Mouse (Mus musculus) limb, embryonic 15.5 days (tissue): ENCODE results near the gene Slc39a12. TPM values are rescaled to one million over a fixed set of nuclear protein-coding genes. Genes with fewer than 3 reads are reported as not detected.

ENCODE experiments used
- ATAC-seq: fragments of 200-750 bp; cut with Nextera tagmentation; 2 replicates; pipeline ENCODE4 v1.8.0; 2017; ENCODE audit warnings: low read depth, moderate TSS enrichment; ENCODE audit not compliant: insufficient number of reproducible peaks, low FRiP score, low TSS enrichment
- H3K27ac ChIP-seq: fragments of 300-500 bp; sonication (generic); 2 replicates; pipeline ENCODE4 v1.5.1; 2015; ENCODE audit warnings: moderate library complexity, mild to moderate bottlenecking, inconsistent platforms
- H3K27me3 ChIP-seq: fragments of 300-500 bp; sonication (generic); 2 replicates; pipeline ENCODE4 v1.6.1; 2015; ENCODE audit warnings: inconsistent platforms
- H3K36me3 ChIP-seq: fragments of 300-500 bp; sonication (generic); 2 replicates; pipeline ENCODE4 v1.6.1; 2015; ENCODE audit warnings: inconsistent platforms
- H3K4me1 ChIP-seq: fragments of 300-500 bp; sonication (generic); 2 replicates; pipeline ENCODE4 v1.6.1; 2015; ENCODE audit warnings: inconsistent platforms
- H3K4me2 ChIP-seq: fragments of 300-500 bp; sonication (generic); 2 replicates; pipeline ENCODE4 v1.6.1; 2015; ENCODE audit warnings: mild to moderate bottlenecking, inconsistent platforms
- H3K4me3 ChIP-seq: fragments of 300-500 bp; sonication (generic); 2 replicates; pipeline ENCODE4 v1.5.1; 2015; ENCODE audit warnings: mild to moderate bottlenecking, inconsistent platforms
- H3K9ac ChIP-seq: fragments of 300-500 bp; sonication (generic); 2 replicates; pipeline ENCODE4 v1.6.1; 2015; ENCODE audit warnings: inconsistent platforms
- H3K9me3 ChIP-seq: fragments of 300-500 bp; sonication (generic); 2 replicates; pipeline ENCODE4 v1.6.1; 2016; ENCODE audit warnings: inconsistent platforms
- WGBS: fragments of 180-500 bp; shearing (Covaris S2); methylation state at CpG from one replicate; pipeline ENCODE4 v1.1.7; 2015; 5-methylcytosine and 5-hydroxymethylcytosine counted together
- polyA plus RNA-seq: library from polyadenylated mRNA; unstranded; fragments of >200 nt; fragmentation: Nextera tagmentation; extraction: Ambion mirVana; gene quantifications from 2 replicates; pipeline ENCODE4 v1.2.1, GENCODE M21; 2015

Gene Slc39a12
- polyA plus RNA-seq, 1 experiment from 2014 or later = 0.19 TPM

- no peaks in the 10 kb centered on the region for H3K36me3 ChIP-seq
- no peak for ATAC-seq
- no peak overlapping the region for H3K4me3 ChIP-seq
- H3K4me2 ChIP-seq = no peak overlapping the region
- H3K4me1 ChIP-seq = no peaks in the 10 kb centered on the region
- no peak overlapping the region for H3K9ac ChIP-seq
- no peak overlapping the region for H3K27ac ChIP-seq
- no peaks in the 10 kb centered on the region for H3K27me3 ChIP-seq
- WGBS = 75% methylated on average over 2 of the region's 2 CpGs
- no peaks in the 10 kb centered on the region for H3K9me3 ChIP-seq
Measured at GRCm38 (mm10) chr2:14496150-14496549, 108.0 kb downstream of the Slc39a12 start.

GRCm38 (mm10) chr2:14502482-14502881, 114.4 kb downstream of the Slc39a12 start:
- 13% methylated on average over 3 of the region's 3 CpGs for WGBS
- no peak overlapping the region for H3K4me2 ChIP-seq

GRCm38 (mm10) chr2:14518237-14518636, 130.1 kb downstream of the Slc39a12 start:
- Histone ChIP-seq H3K4me2 (no peak overlapping the region), H3K4me1 (no peaks in the 10 kb centered on the region), H3K27me3 (no peaks in the 10 kb centered on the region), H3K36me3 (no peaks in the 10 kb centered on the region), H3K27ac (no peak overlapping the region), H3K9me3 (no peaks in the 10 kb centered on the region), H3K4me3 (no peak overlapping the region), H3K9ac (no peak overlapping the region)
- no peak for ATAC-seq
- WGBS = 75% methylated on average over 5 of the region's 5 CpGs

More at GRCm38 (mm10) chr2:14502482-14502881, 114.4 kb downstream of the Slc39a12 start:
- H3K9ac ChIP-seq = no peak overlapping the region
- H3K27me3 ChIP-seq = no peaks in the 10 kb centered on the region
- H3K27ac ChIP-seq = no peak overlapping the region
- H3K9me3 ChIP-seq = no peaks in the 10 kb centered on the region
- no peak for ATAC-seq
- H3K4me1 ChIP-seq = no peaks in the 10 kb centered on the region
- no peaks in the 10 kb centered on the region for H3K36me3 ChIP-seq
- no peak overlapping the region for H3K4me3 ChIP-seq

- no peak; the same call in 1 of the 2 replicates for ATAC-seq
- H3K27me3 ChIP-seq = no peaks in the 10 kb centered on the region
- H3K9ac ChIP-seq = no peak overlapping the region
- WGBS = 73% methylated on average over 3 of the region's 3 CpGs
- no peaks in the 10 kb centered on the region for H3K9me3 ChIP-seq
- H3K27ac ChIP-seq = no peak overlapping the region
- no peaks in the 10 kb centered on the region for H3K4me1 ChIP-seq
- no peak overlapping the region for H3K4me2 ChIP-seq
- H3K4me3 ChIP-seq = no peak overlapping the region
- H3K36me3 ChIP-seq = no peaks in the 10 kb centered on the region
Measured at GRCm38 (mm10) chr2:14534325-14535077, 146.4 kb downstream of the Slc39a12 start.

GRCm38 (mm10) chr2:14535246-14535671, 147.1 kb downstream of the Slc39a12 start:
- H3K9ac ChIP-seq = no peak overlapping the region
- no peak overlapping the region for H3K27ac ChIP-seq
- H3K9me3 ChIP-seq = no peaks in the 10 kb centered on the region
- 67% methylated on average over 3 of the region's 3 CpGs for WGBS
- no peaks in the 10 kb centered on the region for H3K4me1 ChIP-seq
- no peak overlapping the region for H3K4me2 ChIP-seq
- no peaks in the 10 kb centered on the region for H3K27me3 ChIP-seq
- H3K4me3 ChIP-seq = no peak overlapping the region
- ATAC-seq = no peak
- no peaks in the 10 kb centered on the region for H3K36me3 ChIP-seq

- Histone ChIP-seq H3K27ac (no peak overlapping the region), H3K9me3 (no peaks in the 10 kb centered on the region), H3K4me1 (no peaks in the 10 kb centered on the region), H3K4me2 (no peak overlapping the region), H3K36me3 (no peaks in the 10 kb centered on the region), H3K4me3 (no peak overlapping the region), H3K9ac (no peak overlapping the region), H3K27me3 (no peaks in the 10 kb centered on the region)
- WGBS = 47% methylated on average over 3 of the region's 3 CpGs
- ATAC-seq = no peak
Measured at GRCm38 (mm10) chr2:14537781-14538180, 149.7 kb downstream of the Slc39a12 start.

- no peak for ATAC-seq
- Histone ChIP-seq H3K4me1 (no peaks in the 10 kb centered on the region), H3K9ac (no peak overlapping the region), H3K36me3 (no peaks in the 10 kb centered on the region), H3K27me3 (no peaks in the 10 kb centered on the region), H3K4me3 (no peak overlapping the region), H3K9me3 (no peaks in the 10 kb centered on the region), H3K4me2 (no peak overlapping the region), H3K27ac (no peak overlapping the region)
- WGBS = 63% methylated on average over 3 of the region's 3 CpGs
Measured at GRCm38 (mm10) chr2:14543355-14543754, 155.2 kb downstream of the Slc39a12 start.

- Histone ChIP-seq H3K9me3 (no peaks in the 10 kb centered on the region), H3K27me3 (no peaks in the 10 kb centered on the region), H3K9ac (no peak overlapping the region), H3K4me1 (no peaks in the 10 kb centered on the region), H3K36me3 (no peaks in the 10 kb centered on the region), H3K4me3 (no peak overlapping the region), H3K27ac (no peak overlapping the region), H3K4me2 (no peak overlapping the region)
- 75% methylated on average over 2 of the region's 2 CpGs for WGBS
- ATAC-seq = no peak
Measured at GRCm38 (mm10) chr2:14543773-14544172, 155.7 kb downstream of the Slc39a12 start.

Other genes starting within 250 kb of the Slc39a12 start
- gene Tmem236, start 213.8 kb upstream of the Slc39a12 start, polyA plus RNA-seq = 0.09 and 0.10 TPM in 2 replicates
- gene Mrc1, start 158.9 kb upstream of the Slc39a12 start, polyA plus RNA-seq = 13.0 and 13.1 TPM in 2 replicates
- gene Cacnb2, start 214.8 kb downstream of the Slc39a12 start, polyA plus RNA-seq = 2.5 and 2.8 TPM in 2 replicates